Mouse (Mus musculus): Measurements from ENCODE around the gene Usp28. TPM values are rescaled to one million over a fixed set of nuclear protein-coding genes. Genes with fewer than 3 reads are reported as not detected.
A peak's percentile ranks its signal among the peaks of the same experiment; 100 is the strongest.

The Usp28 gene
- polyA plus RNA-seq (2015; fragmentation: Nextera tagmentation; extraction: Ambion mirVana) = 28.3 and 31.6 TPM in 2 replicates

DNA sequence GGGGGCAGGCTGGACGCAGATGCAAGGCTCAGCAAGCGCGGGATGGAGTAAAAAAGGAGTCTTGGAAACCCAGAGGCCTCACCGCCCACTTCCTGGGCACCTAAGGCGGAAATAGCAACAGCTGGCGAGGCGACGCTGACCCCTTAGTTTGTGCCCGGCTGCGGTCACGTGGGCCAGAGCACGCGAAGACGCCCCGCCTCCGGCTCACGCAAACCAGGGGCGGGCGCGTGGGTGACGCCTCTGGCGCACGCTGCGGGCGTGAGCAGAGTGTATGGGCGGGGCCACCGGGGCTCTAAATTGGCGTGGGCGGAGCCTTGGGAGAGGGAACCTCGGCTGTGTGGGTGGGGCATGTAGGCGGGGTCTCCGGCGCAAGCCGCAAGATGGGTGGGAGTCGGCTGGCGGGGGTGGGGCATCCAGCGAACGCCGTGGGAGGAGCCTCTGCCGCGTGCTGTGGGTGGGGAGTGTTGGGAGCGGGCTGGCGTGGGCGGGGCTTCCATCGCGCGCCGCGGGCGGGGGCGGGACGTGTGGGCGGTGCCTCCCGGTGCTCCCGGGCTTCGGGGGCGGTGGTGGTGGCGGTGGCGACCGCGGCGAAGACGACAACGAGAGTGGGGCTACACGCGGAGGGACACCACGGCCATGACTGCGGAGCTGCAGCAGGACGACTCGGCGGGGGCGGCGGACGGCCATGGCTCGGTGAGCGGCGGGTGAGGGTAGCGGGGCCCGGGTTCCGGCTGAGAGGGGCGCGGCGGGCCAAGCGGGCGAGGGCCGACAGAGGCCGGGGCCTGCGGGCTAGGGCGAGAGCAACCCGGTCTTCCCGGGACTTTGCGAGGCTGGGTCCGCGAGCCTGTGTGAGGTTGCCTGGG, at the start of gene Usp28:
Gene Usp28, plus strand, starts transcription at position 531 of the 863 bp plus-strand sequence.
- H3K27ac ChIP-seq (ENCODE audit: low read length) = peak within 1 kb of the TSS; percentile 92
- H3K36me3 ChIP-seq (ENCODE audit: control insufficient read depth, insufficient read depth, low read length) = no peaks in the 10 kb centered on the region
- peaks cover 5% of the 10 kb centered on the region for H3K4me1 ChIP-seq (replicated peaks; ENCODE audit: control insufficient read depth, insufficient read depth, low read length)
- H3K4me2 ChIP-seq (ENCODE audit: low read depth, low read length) = peak within 1 kb of the TSS; percentile 78
- under 1% methylated on average over 71 of the region's 94 CpGs for WGBS
- no peaks in the 10 kb centered on the region for H3K27me3 ChIP-seq (ENCODE audit: control insufficient read depth, insufficient read depth, low read depth, low read length)
- peak within 1 kb of the TSS; percentile 87 for H3K4me3 ChIP-seq (ENCODE audit: low read length)
- peak; percentile 97 for ATAC-seq (ENCODE audit: low read depth)
- H3K9ac ChIP-seq (ENCODE audit: low read length) = peak within 1 kb of the TSS; percentile 88
- no peaks in the 10 kb centered on the region for H3K9me3 ChIP-seq (ENCODE audit: control insufficient read depth, low read length)

DNA sequence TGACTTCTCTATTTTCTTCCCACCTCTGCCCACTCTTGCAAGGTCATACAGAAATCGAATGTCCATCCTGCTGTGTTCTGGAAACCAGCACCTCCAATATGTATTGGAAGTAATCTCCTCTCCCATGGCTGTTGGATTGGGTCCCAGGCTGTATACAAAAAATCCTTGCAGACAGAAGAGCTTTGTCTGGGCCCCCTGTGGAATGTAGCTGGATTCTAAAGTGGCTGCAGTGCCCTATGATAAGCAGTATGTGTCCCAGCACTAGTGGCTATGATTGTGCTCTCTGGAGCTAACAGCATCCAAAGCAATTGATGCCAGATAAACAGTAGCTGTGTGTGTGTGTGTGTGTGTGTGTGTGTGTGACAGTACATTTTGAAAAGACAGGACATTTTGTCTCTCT, 42.8 kb upstream of the Usp28 start:
- Histone ChIP-seq H3K27ac (ENCODE audit: low read length) (no peak overlapping the region), H3K4me3 (ENCODE audit: low read length) (no peak overlapping the region), H3K4me1 (replicated peaks; ENCODE audit: control insufficient read depth, insufficient read depth, low read length) (no peaks in the 10 kb centered on the region), H3K4me2 (ENCODE audit: low read depth, low read length) (no peak overlapping the region), H3K36me3 (ENCODE audit: control insufficient read depth, insufficient read depth, low read length) (no peaks in the 10 kb centered on the region), H3K27me3 (ENCODE audit: control insufficient read depth, insufficient read depth, low read depth, low read length) (no peaks in the 10 kb centered on the region), H3K9me3 (ENCODE audit: control insufficient read depth, low read length) (no peaks in the 10 kb centered on the region), H3K9ac (ENCODE audit: low read length) (no peak overlapping the region)
- WGBS = 56% methylated on average over 1 of the region's 1 CpGs
- no peak for ATAC-seq (ENCODE audit: low read depth)

DNA sequence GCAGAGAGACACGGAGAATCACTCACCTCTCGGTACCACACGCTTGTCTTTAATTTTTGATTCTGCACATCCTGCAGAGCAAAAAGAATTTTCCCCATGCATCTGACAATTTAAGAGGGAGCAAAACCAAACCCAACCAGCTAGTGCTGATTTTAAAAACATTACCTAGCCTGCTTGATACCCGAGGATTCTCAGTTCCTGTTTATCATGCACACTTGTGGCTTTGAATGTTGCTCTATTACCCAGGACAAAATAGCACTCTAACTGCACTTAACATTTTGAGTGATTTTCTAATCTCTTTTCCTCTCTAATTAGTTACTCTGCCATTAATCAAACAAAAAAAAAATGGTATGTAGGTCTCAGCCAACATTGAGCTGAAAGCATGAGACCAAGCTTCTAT, 37.6 kb upstream of the Usp28 start:
- no peaks in the 10 kb centered on the region for H3K27me3 ChIP-seq (ENCODE audit: control insufficient read depth, insufficient read depth, low read depth, low read length)
- H3K4me1 ChIP-seq (replicated peaks; ENCODE audit: control insufficient read depth, insufficient read depth, low read length) = no peaks in the 10 kb centered on the region
- no peak overlapping the region for H3K27ac ChIP-seq (ENCODE audit: low read length)
- no peak overlapping the region for H3K4me3 ChIP-seq (ENCODE audit: low read length)
- no peak overlapping the region for H3K9ac ChIP-seq (ENCODE audit: low read length)
- 83% methylated on average over 4 of the region's 4 CpGs for WGBS
- no peak overlapping the region for H3K4me2 ChIP-seq (ENCODE audit: low read depth, low read length)
- ATAC-seq (ENCODE audit: low read depth) = no peak
- H3K36me3 ChIP-seq (ENCODE audit: control insufficient read depth, insufficient read depth, low read length) = no peaks in the 10 kb centered on the region
- H3K9me3 ChIP-seq (ENCODE audit: control insufficient read depth, low read length) = no peaks in the 10 kb centered on the region

DNA sequence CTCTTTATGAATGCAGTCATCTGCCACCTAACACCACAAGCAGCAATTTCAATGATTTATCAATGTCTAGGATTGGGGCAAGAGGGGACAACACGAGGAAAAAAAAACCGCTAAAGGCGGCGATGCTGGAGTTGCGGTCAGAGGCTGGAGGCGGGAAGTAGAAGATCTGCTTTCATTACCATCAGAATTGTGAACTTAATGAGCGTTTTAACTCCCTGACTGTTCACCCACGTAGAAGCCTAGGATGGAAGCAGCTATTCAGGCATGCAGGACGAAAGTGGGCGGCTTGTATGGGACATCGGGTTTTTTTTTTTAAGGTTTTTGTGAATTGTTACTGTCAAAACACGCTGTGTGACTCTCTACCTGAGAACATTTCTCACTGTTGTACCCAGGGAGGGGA, 23.9 kb upstream of the Usp28 start:
- H3K9me3 ChIP-seq (ENCODE audit: control insufficient read depth, low read length) = no peaks in the 10 kb centered on the region
- H3K4me2 ChIP-seq (ENCODE audit: low read depth, low read length) = no peak overlapping the region
- no peak for ATAC-seq (ENCODE audit: low read depth)
- 45% methylated on average over 12 of the region's 12 CpGs for WGBS
- no peak overlapping the region for H3K9ac ChIP-seq (ENCODE audit: low read length)
- no peak overlapping the region for H3K27ac ChIP-seq (ENCODE audit: low read length)
- H3K4me1 ChIP-seq (replicated peaks; ENCODE audit: control insufficient read depth, insufficient read depth, low read length) = no peaks in the 10 kb centered on the region
- H3K36me3 ChIP-seq (ENCODE audit: control insufficient read depth, insufficient read depth, low read length) = no peaks in the 10 kb centered on the region
- H3K27me3 ChIP-seq (ENCODE audit: control insufficient read depth, insufficient read depth, low read depth, low read length) = peaks cover 5% of the 10 kb centered on the region; the same call in 1 of the 2 replicates
- H3K4me3 ChIP-seq (ENCODE audit: low read length) = no peak overlapping the region

DNA sequence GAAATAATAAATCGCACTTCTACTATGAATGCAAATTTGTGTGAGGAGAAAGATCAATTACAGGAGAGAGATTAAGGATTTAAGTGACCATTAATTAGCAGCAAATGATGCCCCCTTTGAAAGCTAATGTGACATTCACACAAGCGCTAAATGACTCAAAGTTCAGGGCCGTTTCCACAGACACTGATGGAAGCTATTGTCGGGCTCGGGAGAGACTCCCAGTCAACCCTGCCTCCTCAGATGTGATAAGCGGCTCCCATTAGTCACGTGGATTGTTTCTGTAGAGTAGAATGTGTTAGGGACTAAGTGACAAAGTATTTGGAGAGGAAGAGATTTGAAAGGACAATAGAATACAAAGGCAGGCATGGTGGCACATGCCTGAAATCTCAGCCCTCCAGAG, 23.0 kb upstream of the Usp28 start:
- Histone ChIP-seq H3K27me3 (ENCODE audit: control insufficient read depth, insufficient read depth, low read depth, low read length) (peaks cover 5% of the 10 kb centered on the region; the same call in 1 of the 2 replicates), H3K9ac (ENCODE audit: low read length) (no peak overlapping the region), H3K9me3 (ENCODE audit: control insufficient read depth, low read length) (no peaks in the 10 kb centered on the region), H3K4me2 (ENCODE audit: low read depth, low read length) (no peak overlapping the region), H3K4me1 (replicated peaks; ENCODE audit: control insufficient read depth, insufficient read depth, low read length) (no peaks in the 10 kb centered on the region), H3K27ac (ENCODE audit: low read length) (no peak overlapping the region), H3K36me3 (ENCODE audit: control insufficient read depth, insufficient read depth, low read length) (no peaks in the 10 kb centered on the region), H3K4me3 (ENCODE audit: low read length) (no peak overlapping the region)
- WGBS = 37% methylated on average over 7 of the region's 7 CpGs
- no peak for ATAC-seq (ENCODE audit: low read depth)

DNA sequence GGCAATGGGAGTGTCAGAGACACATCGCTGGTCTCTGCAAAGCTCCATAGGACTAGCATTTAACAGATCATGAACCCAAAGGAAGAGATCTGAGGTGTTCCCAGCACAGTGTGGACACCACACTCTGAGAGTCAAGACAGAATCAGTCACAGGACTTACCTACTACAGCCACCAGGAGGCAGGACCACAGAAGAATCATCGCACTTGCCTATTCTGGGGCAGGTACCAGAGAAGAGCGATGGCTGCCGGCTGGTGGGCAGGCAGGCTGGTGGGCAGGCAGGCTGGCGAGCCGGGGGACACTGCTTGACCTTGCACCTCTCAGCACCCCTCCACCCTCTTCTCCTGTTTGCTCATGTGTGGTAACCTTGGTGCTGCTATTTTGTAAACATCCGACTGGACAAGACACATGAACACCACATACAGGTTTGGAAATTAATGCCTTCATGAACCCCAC, 20.6 kb upstream of the Usp28 start, which contains the start of gene Htr3b:
Gene Htr3b, minus strand, starts transcription at position 404 of the 454 bp plus-strand sequence.
- H3K27me3 ChIP-seq (ENCODE audit: control insufficient read depth, insufficient read depth, low read depth, low read length) = peaks cover 5% of the 10 kb centered on the region; the same call in 1 of the 2 replicates
- no peak within 1 kb of the TSS for H3K4me2 ChIP-seq (ENCODE audit: low read depth, low read length)
- no peak within 1 kb of the TSS for H3K4me3 ChIP-seq (ENCODE audit: low read length)
- no peaks in the 10 kb centered on the region for H3K4me1 ChIP-seq (replicated peaks; ENCODE audit: control insufficient read depth, insufficient read depth, low read length)
- 54% methylated on average over 7 of the region's 7 CpGs for WGBS
- H3K27ac ChIP-seq (ENCODE audit: low read length) = no peak within 1 kb of the TSS
- H3K36me3 ChIP-seq (ENCODE audit: control insufficient read depth, insufficient read depth, low read length) = no peaks in the 10 kb centered on the region
- no peaks in the 10 kb centered on the region for H3K9me3 ChIP-seq (ENCODE audit: control insufficient read depth, low read length)
- H3K9ac ChIP-seq (ENCODE audit: low read length) = no peak within 1 kb of the TSS
- no peak for ATAC-seq (ENCODE audit: low read depth)

DNA sequence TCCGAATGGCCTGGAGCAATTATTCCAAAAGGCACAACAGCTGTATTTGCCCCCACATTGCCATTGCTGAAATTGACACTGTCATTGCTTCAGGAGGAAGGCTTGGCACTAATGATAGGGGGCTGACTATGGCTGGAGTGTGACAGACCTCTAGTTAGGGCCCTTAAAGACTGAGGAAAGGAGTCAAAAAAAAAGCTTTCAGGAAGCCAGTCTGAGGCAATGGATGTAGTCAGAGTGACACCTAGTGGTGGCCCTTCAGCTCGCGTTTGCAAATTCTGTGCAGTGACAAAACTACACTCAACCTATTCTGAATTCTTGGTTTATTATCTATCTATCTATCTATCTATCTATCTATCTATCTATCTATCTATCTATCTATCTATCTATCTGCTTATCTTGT, 12.7 kb upstream of the Usp28 start:
- 34% methylated on average over 3 of the region's 3 CpGs for WGBS
- Histone ChIP-seq H3K9ac (ENCODE audit: low read length) (no peak overlapping the region), H3K27ac (ENCODE audit: low read length) (no peak overlapping the region), H3K4me2 (ENCODE audit: low read depth, low read length) (no peak overlapping the region), H3K27me3 (ENCODE audit: control insufficient read depth, insufficient read depth, low read depth, low read length) (no peaks in the 10 kb centered on the region), H3K4me3 (ENCODE audit: low read length) (no peak overlapping the region), H3K36me3 (ENCODE audit: control insufficient read depth, insufficient read depth, low read length) (no peaks in the 10 kb centered on the region), H3K4me1 (replicated peaks; ENCODE audit: control insufficient read depth, insufficient read depth, low read length) (no peaks in the 10 kb centered on the region), H3K9me3 (ENCODE audit: control insufficient read depth, low read length) (no peaks in the 10 kb centered on the region)
- ATAC-seq (ENCODE audit: low read depth) = no peak

DNA sequence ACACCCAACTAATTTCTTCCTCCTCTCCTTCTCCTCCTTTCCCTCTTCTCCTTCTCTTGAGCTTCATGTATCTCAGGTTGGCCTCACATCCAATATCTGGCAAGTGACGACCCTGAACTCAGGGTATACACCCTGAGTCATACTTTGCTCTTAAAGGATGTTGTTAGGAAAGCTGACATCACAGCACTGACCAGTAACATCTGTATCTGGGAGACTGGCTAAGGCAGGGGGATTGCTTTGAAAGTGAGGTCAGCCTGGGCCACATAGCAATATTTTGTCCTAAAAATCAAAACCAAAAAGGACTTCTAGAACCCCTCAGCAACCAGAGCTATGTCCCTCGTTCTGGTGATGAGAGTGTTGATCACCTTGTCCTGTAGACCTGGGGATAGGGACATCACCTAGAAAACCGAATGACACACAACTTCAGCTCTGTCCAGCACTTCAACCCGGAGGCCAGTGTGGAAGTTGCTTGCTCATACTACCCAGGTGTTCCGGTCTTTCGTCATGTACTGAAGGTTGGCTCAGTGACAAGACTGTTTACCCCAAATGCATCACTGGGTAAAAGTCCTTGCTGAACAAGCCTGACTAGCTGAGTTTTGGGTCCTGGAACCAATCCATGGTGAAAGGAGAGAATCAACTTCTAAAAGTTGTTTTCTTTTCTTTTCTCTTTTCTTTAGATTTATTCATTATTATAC, 8.4 kb upstream of the Usp28 start:
- WGBS = 73% methylated on average over 6 of the region's 6 CpGs
- H3K9me3 ChIP-seq (ENCODE audit: control insufficient read depth, low read length) = no peaks in the 10 kb centered on the region
- ATAC-seq (ENCODE audit: low read depth) = no peak
- H3K27ac ChIP-seq (ENCODE audit: low read length) = no peak overlapping the region
- H3K4me3 ChIP-seq (ENCODE audit: low read length) = no peak overlapping the region
- H3K4me1 ChIP-seq (replicated peaks; ENCODE audit: control insufficient read depth, insufficient read depth, low read length) = no peaks in the 10 kb centered on the region
- no peak overlapping the region for H3K9ac ChIP-seq (ENCODE audit: low read length)
- H3K27me3 ChIP-seq (ENCODE audit: control insufficient read depth, insufficient read depth, low read depth, low read length) = no peaks in the 10 kb centered on the region
- no peak overlapping the region for H3K4me2 ChIP-seq (ENCODE audit: low read depth, low read length)
- no peaks in the 10 kb centered on the region for H3K36me3 ChIP-seq (ENCODE audit: control insufficient read depth, insufficient read depth, low read length)

DNA sequence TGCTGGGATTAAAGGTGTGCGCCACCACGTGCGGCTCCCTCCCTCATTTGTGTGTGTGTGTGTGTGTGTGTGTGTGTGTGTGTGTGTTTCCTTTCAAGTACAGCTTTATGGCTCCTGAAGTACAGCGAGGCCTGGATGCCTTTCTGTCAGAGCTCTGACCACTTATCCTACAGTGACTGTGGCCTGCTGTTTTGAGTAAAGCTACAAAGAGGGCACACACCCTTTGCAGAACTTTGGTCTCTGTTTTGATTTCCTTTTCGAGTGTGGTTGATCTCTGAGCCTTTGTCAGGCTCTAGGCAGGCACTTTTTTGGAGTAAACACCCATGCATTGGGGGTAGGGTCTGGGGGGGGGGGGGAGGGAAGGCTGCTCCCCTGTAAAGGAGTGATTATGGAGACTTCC, 4.8 kb upstream of the Usp28 start:
- WGBS = 73% methylated on average over 5 of the region's 5 CpGs
- no peak overlapping the region for H3K9ac ChIP-seq (ENCODE audit: low read length)
- ATAC-seq (ENCODE audit: low read depth) = no peak
- no peaks in the 10 kb centered on the region for H3K27me3 ChIP-seq (ENCODE audit: control insufficient read depth, insufficient read depth, low read depth, low read length)
- no peaks in the 10 kb centered on the region for H3K9me3 ChIP-seq (ENCODE audit: control insufficient read depth, low read length)
- no peak overlapping the region for H3K4me3 ChIP-seq (ENCODE audit: low read length)
- H3K36me3 ChIP-seq (ENCODE audit: control insufficient read depth, insufficient read depth, low read length) = no peaks in the 10 kb centered on the region
- no peak overlapping the region for H3K27ac ChIP-seq (ENCODE audit: low read length)
- no peaks in the 10 kb centered on the region; the same call in 1 of the 2 replicates for H3K4me1 ChIP-seq (replicated peaks; ENCODE audit: control insufficient read depth, insufficient read depth, low read length)
- H3K4me2 ChIP-seq (ENCODE audit: low read depth, low read length) = no peak overlapping the region

Measured in lung, embryonic 16.5 days (tissue).